Mouse (Mus musculus) small intestine, adult 2 months (tissue): ENCODE measurements around the gene E2f2.

ENCODE experiments used
- CTCF ChIP-seq: fragments of 200-500 bp; IDR thresholded peaks from 2 replicates; pipeline ENCODE4 v1.5.1; 2012; ENCODE audit warnings: low read depth, mild to moderate bottlenecking, control low read depth, inconsistent platforms, low read length, moderate library complexity, mixed read lengths; ENCODE audit not compliant: insufficient replicate concordance, insufficient read length; ENCODE audit errors: extremely low read depth
- POLR2A ChIP-seq: fragments of 200-500 bp; IDR thresholded peaks from 2 replicates; pipeline ENCODE4 v1.6.1; 2012; ENCODE audit warnings: low read depth, mild to moderate bottlenecking, control low read depth, inconsistent platforms, low read length, moderate library complexity

GRCm38 (mm10) chr4:136210931-136211330 lies 38.7 kb downstream of the E2f2 start:
- TF ChIP-seq CTCF = no peak
- TF ChIP-seq POLR2A = no peak
